Mouse (Mus musculus): Measurements from ENCODE around the gene Rnf115. TPM values are rescaled to one million over a fixed set of nuclear protein-coding genes. Genes with fewer than 3 reads are reported as not detected.
"Not testable (repeated sequence)": the region's sequence is repeated elsewhere in the genome, so short reads cannot be mapped to it uniquely, and the experiment has no call there.

Rnf115 gene
- total and polyA plus RNA-seq, 2 experiments from 2014 or later, result 59.6 to 76.5 TPM

DNA sequence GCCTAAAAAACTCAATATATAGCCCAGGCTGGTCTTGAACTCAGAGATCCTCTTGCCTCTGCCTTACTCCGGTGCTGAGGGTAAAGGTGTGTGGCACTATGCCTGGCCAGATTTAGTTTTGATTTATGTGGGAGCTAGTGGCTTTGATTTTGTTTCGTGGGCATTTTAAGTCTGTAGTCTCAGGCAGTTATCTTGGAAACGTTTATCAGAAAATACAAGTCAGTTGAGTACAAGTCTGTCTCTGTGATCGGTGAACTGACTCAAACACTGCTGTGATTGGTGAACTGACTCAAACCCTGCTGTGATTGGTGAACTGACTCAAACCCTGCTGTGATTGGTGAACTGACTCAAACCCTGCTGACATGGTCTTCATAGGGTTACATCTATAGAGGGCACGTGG, 3.3 kb downstream of the Rnf115 start:
- Histone ChIP-seq H3K9ac (replicated peaks; ENCODE audit: low read length, poor library complexity, severe bottlenecking) (no peak overlapping the region), H3K9me3 (ENCODE audit: low read length) (no peaks in the 10 kb centered on the region), H3K27ac (ENCODE audit: low read depth, low read length) (no peak overlapping the region), H3K4me1 (ENCODE audit: insufficient read depth, low read length) (peaks cover 5% of the 10 kb centered on the region; the same call in 1 of the 2 replicates), H3K36me3 (ENCODE audit: insufficient read depth, low read length) (no peaks in the 10 kb centered on the region), H3K4me2 (ENCODE audit: low read depth, low read length, poor library complexity, severe bottlenecking) (no peak overlapping the region), H3K27me3 (ENCODE audit: insufficient read depth, low read length) (no peaks in the 10 kb centered on the region), H3K4me3 (ENCODE audit: low read depth, low read length) (no peak overlapping the region)
- TF ChIP-seq CTCF (IDR thresholded peaks at IDR 0.05), result no peak
- no peak for DNase-seq (ENCODE audit: low spot score)
- ATAC-seq (ENCODE audit: low FRiP score), result no peak
- 63% methylated on average over 5 of the region's 5 CpGs for WGBS

GRCm38 (mm10) chr3:96733984-96734383, 6.5 kb downstream of the Rnf115 start:
- no peak overlapping the region for H3K27ac ChIP-seq (ENCODE audit: low read depth, low read length)
- no peak for DNase-seq (ENCODE audit: low spot score)
- TF ChIP-seq CTCF (IDR thresholded peaks at IDR 0.05), result no peak
- ATAC-seq (ENCODE audit: low FRiP score), result no peak
- no peak overlapping the region for H3K4me2 ChIP-seq (ENCODE audit: low read depth, low read length, poor library complexity, severe bottlenecking)
- H3K9ac ChIP-seq (replicated peaks; ENCODE audit: low read length, poor library complexity, severe bottlenecking), result no peak overlapping the region
- no peaks in the 10 kb centered on the region for H3K27me3 ChIP-seq (ENCODE audit: insufficient read depth, low read length)
- H3K9me3 ChIP-seq (ENCODE audit: low read length), result no peaks in the 10 kb centered on the region
- no peak overlapping the region for H3K4me3 ChIP-seq (ENCODE audit: low read depth, low read length)
- peaks cover 1% of the 10 kb centered on the region; the same call in 1 of the 2 replicates for H3K4me1 ChIP-seq (ENCODE audit: insufficient read depth, low read length)
- no peaks in the 10 kb centered on the region for H3K36me3 ChIP-seq (ENCODE audit: insufficient read depth, low read length)
- 90% methylated on average over 1 of the region's 1 CpGs for WGBS

GRCm38 (mm10) chr3:96735200-96735599, 7.7 kb downstream of the Rnf115 start:
- Histone ChIP-seq H3K4me1 (ENCODE audit: insufficient read depth, low read length) (no peaks in the 10 kb centered on the region), H3K9ac (replicated peaks; ENCODE audit: low read length, poor library complexity, severe bottlenecking) (no peak overlapping the region)

GRCm38 (mm10) chr3:96737013-96737740, 9.7 kb downstream of the Rnf115 start:
- Histone ChIP-seq H3K4me3 (ENCODE audit: low read depth, low read length) (no peak overlapping the region), H3K4me1 (ENCODE audit: insufficient read depth, low read length) (no peaks in the 10 kb centered on the region), H3K27ac (ENCODE audit: low read depth, low read length) (no peak overlapping the region), H3K4me2 (ENCODE audit: low read depth, low read length, poor library complexity, severe bottlenecking) (no peak overlapping the region), H3K9ac (replicated peaks; ENCODE audit: low read length, poor library complexity, severe bottlenecking) (no peak overlapping the region), H3K36me3 (ENCODE audit: insufficient read depth, low read length) (no peaks in the 10 kb centered on the region), H3K27me3 (ENCODE audit: insufficient read depth, low read length) (no peaks in the 10 kb centered on the region), H3K9me3 (ENCODE audit: low read length) (no peaks in the 10 kb centered on the region)
- TF ChIP-seq CTCF (IDR thresholded peaks at IDR 0.05), result no peak
- 56% methylated on average over 1 of the region's 1 CpGs for WGBS
- DNase-seq (ENCODE audit: low spot score) (no peak), ATAC-seq (ENCODE audit: low FRiP score) (no peak)

More at GRCm38 (mm10) chr3:96735200-96735599, 7.7 kb downstream of the Rnf115 start:
- DNase-seq (ENCODE audit: low spot score), result no peak
- Histone ChIP-seq H3K36me3 (ENCODE audit: insufficient read depth, low read length) (no peaks in the 10 kb centered on the region), H3K27ac (ENCODE audit: low read depth, low read length) (no peak overlapping the region), H3K4me2 (ENCODE audit: low read depth, low read length, poor library complexity, severe bottlenecking) (no peak overlapping the region), H3K27me3 (ENCODE audit: insufficient read depth, low read length) (no peaks in the 10 kb centered on the region), H3K9me3 (ENCODE audit: low read length) (no peaks in the 10 kb centered on the region), H3K4me3 (ENCODE audit: low read depth, low read length) (no peak overlapping the region)
- TF ChIP-seq CTCF (IDR thresholded peaks at IDR 0.05), result no peak
- no peak for ATAC-seq (ENCODE audit: low FRiP score)
- 82% methylated on average over 2 of the region's 2 CpGs for WGBS

DNA sequence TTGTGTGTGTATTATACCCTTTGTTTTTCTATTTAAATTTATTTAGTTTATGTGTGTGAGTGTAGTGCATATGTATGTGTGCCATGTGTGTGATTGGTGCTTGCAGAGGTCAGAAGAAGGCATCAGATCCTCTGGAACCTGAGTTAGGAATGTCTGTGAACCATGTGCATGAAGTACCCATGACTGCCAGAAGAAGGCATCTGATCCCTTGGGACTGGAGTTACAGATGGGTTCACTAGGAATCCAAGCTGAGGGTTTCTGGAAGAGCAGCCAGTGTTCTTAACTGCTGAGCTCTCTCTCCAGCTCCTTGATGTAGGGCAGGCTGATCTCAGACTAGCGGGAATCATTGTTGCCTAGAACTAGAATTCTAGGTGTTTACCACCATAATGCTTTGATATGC, 10.5 kb downstream of the Rnf115 start:
- DNase-seq (ENCODE audit: low spot score) (peak; percentile 42), ATAC-seq (ENCODE audit: low FRiP score) (no peak)
- Histone ChIP-seq H3K4me3 (ENCODE audit: low read depth, low read length) (no peak overlapping the region), H3K9ac (replicated peaks; ENCODE audit: low read length, poor library complexity, severe bottlenecking) (no peak overlapping the region), H3K36me3 (ENCODE audit: insufficient read depth, low read length) (no peaks in the 10 kb centered on the region), H3K9me3 (ENCODE audit: low read length) (no peaks in the 10 kb centered on the region), H3K27ac (ENCODE audit: low read depth, low read length) (no peak overlapping the region), H3K4me2 (ENCODE audit: low read depth, low read length, poor library complexity, severe bottlenecking) (no peak overlapping the region), H3K4me1 (ENCODE audit: insufficient read depth, low read length) (no peaks in the 10 kb centered on the region), H3K27me3 (ENCODE audit: insufficient read depth, low read length) (no peaks in the 10 kb centered on the region)
- TF ChIP-seq CTCF (IDR thresholded peaks at IDR 0.05), result peak; percentile 37
- WGBS, result 92% methylated on average over 1 of the region's 1 CpGs

DNA sequence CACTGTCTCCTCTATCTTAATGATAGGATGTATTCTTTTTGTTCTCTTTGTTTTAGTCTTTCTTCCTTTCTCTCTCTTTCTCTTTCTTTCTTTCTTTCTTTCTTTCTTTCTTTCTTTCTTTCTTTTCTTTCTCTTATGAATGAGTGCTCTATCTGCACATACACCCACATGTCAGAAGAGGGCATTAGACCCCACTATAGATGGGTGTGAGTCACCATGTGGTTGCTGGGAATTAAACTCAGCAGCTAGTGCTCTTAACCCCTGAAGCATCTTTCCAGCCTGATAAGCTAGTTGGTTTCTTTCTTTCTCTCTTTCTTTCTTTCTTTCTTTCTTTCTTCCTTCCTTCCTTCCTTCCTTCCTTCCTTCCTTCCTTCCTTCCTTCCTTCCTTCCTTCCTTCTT, 12.8 kb downstream of the Rnf115 start:
- not testable (repeated sequence) for H3K36me3 ChIP-seq (ENCODE audit: insufficient read depth, low read length); H3K27ac ChIP-seq (ENCODE audit: low read depth, low read length); H3K4me3 ChIP-seq (ENCODE audit: low read depth, low read length); ATAC-seq (ENCODE audit: low FRiP score); H3K27me3 ChIP-seq (ENCODE audit: insufficient read depth, low read length); H3K4me2 ChIP-seq (ENCODE audit: low read depth, low read length, poor library complexity, severe bottlenecking); H3K9me3 ChIP-seq (ENCODE audit: low read length); H3K9ac ChIP-seq (replicated peaks; ENCODE audit: low read length, poor library complexity, severe bottlenecking); DNase-seq (ENCODE audit: low spot score); H3K4me1 ChIP-seq (ENCODE audit: insufficient read depth, low read length)
